Mouse (Mus musculus): ENCODE measurements around the gene Ppan.

Gene Ppan

GRCm38 (mm10) chr9:20878710-20879065 lies 9.3 kb upstream of the Ppan start:
- no peak for DNase-seq (ENCODE audit: low read depth, low spot score)

- DNase-seq (ENCODE audit: low read depth, low spot score) = no peak
Measured at GRCm38 (mm10) chr9:20879097-20879792, 8.7 kb upstream of the Ppan start, which contains the start of gene Angptl6. Angptl6 (minus strand) TSS chr9:20879727.

GRCm38 (mm10) chr9:20886563-20886962 lies 1.4 kb upstream of the Ppan start:
- no peak for DNase-seq (ENCODE audit: low read depth, low spot score)

GRCm38 (mm10) chr9:20887191-20887590 lies 784 bp upstream of the Ppan start:
- no peak for DNase-seq (ENCODE audit: low read depth, low spot score)

- no peak for DNase-seq (ENCODE audit: low read depth, low spot score)
Measured at GRCm38 (mm10) chr9:20888386-20888765, 401 bp downstream of the Ppan start.

- DNase-seq (ENCODE audit: low read depth, low spot score) = no peak
Measured at GRCm38 (mm10) chr9:20889185-20890141, 1.5 kb downstream of the Ppan start.

GRCm38 (mm10) chr9:20890411-20890810 lies 2.4 kb downstream of the Ppan start:
- no peak for DNase-seq (ENCODE audit: low read depth, low spot score)

- DNase-seq (ENCODE audit: low read depth, low spot score) = no peak
Measured at GRCm38 (mm10) chr9:20891339-20892103, 3.5 kb downstream of the Ppan start.

- no peak for DNase-seq (ENCODE audit: low read depth, low spot score)
Measured at GRCm38 (mm10) chr9:20892104-20892653, 4.2 kb downstream of the Ppan start.

GRCm38 (mm10) chr9:20893069-20893468 lies 5.1 kb downstream of the Ppan start:
- no peak for DNase-seq (ENCODE audit: low read depth, low spot score)

GRCm38 (mm10) chr9:20893590-20894343 lies 5.8 kb downstream of the Ppan start:
- no peak for DNase-seq (ENCODE audit: low read depth, low spot score)

- DNase-seq (ENCODE audit: low read depth, low spot score) = no peak
Measured at GRCm38 (mm10) chr9:20894629-20895028, 6.7 kb downstream of the Ppan start.

- DNase-seq (ENCODE audit: low read depth, low spot score) = no peak
Measured at GRCm38 (mm10) chr9:20895382-20895781, 7.4 kb downstream of the Ppan start.

- DNase-seq (ENCODE audit: low read depth, low spot score) = no peak
Measured at GRCm38 (mm10) chr9:20897736-20898510, 9.9 kb downstream of the Ppan start.

- DNase-seq (ENCODE audit: low read depth, low spot score) = peak; percentile 67
Measured at GRCm38 (mm10) chr9:20898511-20899073, 10.6 kb downstream of the Ppan start, which contains the start of gene Eif3g. Eif3g (minus strand) TSS chr9:20898623.

- DNase-seq (ENCODE audit: low read depth, low spot score) = no peak
Measured at GRCm38 (mm10) chr9:20901466-20902173, 13.6 kb downstream of the Ppan start.

GRCm38 (mm10) chr9:20902174-20902491 lies 14.2 kb downstream of the Ppan start:
- DNase-seq (ENCODE audit: low read depth, low spot score) = no peak

- no peak for DNase-seq (ENCODE audit: low read depth, low spot score)
Measured at GRCm38 (mm10) chr9:20909948-20910347, 22.0 kb downstream of the Ppan start.

- no peak for DNase-seq (ENCODE audit: low read depth, low spot score)
Measured at GRCm38 (mm10) chr9:20916160-20916559, 28.2 kb downstream of the Ppan start.
